Mouse (Mus musculus) heart, adult 18-20 months (tissue): ENCODE data around the gene Il22. TPM values are rescaled to one million over a fixed set of nuclear protein-coding genes. Genes with fewer than 3 reads are reported as not detected.
A peak's percentile ranks its signal among the peaks of the same experiment; 100 is the strongest.
"Not testable (repeated sequence)": the region's sequence is repeated elsewhere in the genome, so short reads cannot be mapped to it uniquely, and the experiment has no call there.

Source experiments
- DNase-seq, 2 experiments: peaks; one replicate each; pipeline ENCODE4 v3.0.0; 2021 to 2022; ENCODE audit warnings: mixed read lengths in 1 of 2
- long read RNA-seq, 2 experiments: library from polyadenylated mRNA; stranded (forward); transcript quantifications; one replicate each; pipeline ENCODE4 v2.0.0; 2021
- total RNA-seq, 2 experiments: library from RNA; stranded (reverse); gene quantifications; 2 replicates each; pipeline ENCODE4 v1.2.3; 2021

The Il22 gene
- not detected for total RNA-seq
- long read RNA-seq, experiment 1 = 0 reads
- long read RNA-seq, experiment 2 = 0 reads

- DNase-seq = no peak
Measured at GRCm38 (mm10) chr10:118204642-118205041, at the start of gene Il22. TSS of gene Il22 (plus strand) at chr10:118204942.

GRCm38 (mm10) chr10:118155932-118156331, 48.8 kb upstream of the Il22 start:
- peak in 1 of 2 experiments; percentile 45 for DNase-seq

- DNase-seq = no peak
Measured at GRCm38 (mm10) chr10:118161131-118161530, 43.6 kb upstream of the Il22 start.

- DNase-seq = no peak
Measured at GRCm38 (mm10) chr10:118169212-118169611, 35.5 kb upstream of the Il22 start.

GRCm38 (mm10) chr10:118172416-118172815, 32.3 kb upstream of the Il22 start:
- no peak for DNase-seq

GRCm38 (mm10) chr10:118172876-118173275, 31.9 kb upstream of the Il22 start:
- DNase-seq = no peak

GRCm38 (mm10) chr10:118175542-118175941, 29.2 kb upstream of the Il22 start:
- not testable (repeated sequence) for DNase-seq

- no peak for DNase-seq
Measured at GRCm38 (mm10) chr10:118178735-118179151, 26.0 kb upstream of the Il22 start.

- DNase-seq = no peak
Measured at GRCm38 (mm10) chr10:118179265-118179664, 25.5 kb upstream of the Il22 start.

GRCm38 (mm10) chr10:118195150-118195549, 9.6 kb upstream of the Il22 start:
- not testable (repeated sequence) for DNase-seq

GRCm38 (mm10) chr10:118215719-118216393, 11.1 kb downstream of the Il22 start:
- not testable (repeated sequence) for DNase-seq

GRCm38 (mm10) chr10:118227629-118228028, 22.9 kb downstream of the Il22 start:
- DNase-seq = not testable (repeated sequence)

- DNase-seq = not testable (repeated sequence)
Measured at GRCm38 (mm10) chr10:118232607-118233006, 27.9 kb downstream of the Il22 start.

- not testable (repeated sequence) for DNase-seq
Measured at GRCm38 (mm10) chr10:118240680-118241079, 35.9 kb downstream of the Il22 start, which contains the start of gene Gm32717. TSS of gene Gm32717 (minus strand) at chr10:118240780.

- peak in 1 of 2 experiments; percentile 0 for DNase-seq
Measured at GRCm38 (mm10) chr10:118249006-118249595, 44.4 kb downstream of the Il22 start.

GRCm38 (mm10) chr10:118250852-118251295, 46.1 kb downstream of the Il22 start:
- peak in 1 of 2 experiments; percentile 1 for DNase-seq

- DNase-seq = not testable (repeated sequence)
Measured at GRCm38 (mm10) chr10:118258388-118258787, 53.6 kb downstream of the Il22 start, which contains the start of gene Gm32802. TSS of gene Gm32802 (plus strand) at chr10:118258688.

Other genes with a start within 250 kb of the Il22 start
- gene Mdm1, start 63.1 kb upstream of the Il22 start, total RNA-seq = 1 to 10 TPM; 4.3 to 5.2 TPM
- under 1 TPM; 0.35 to 0.59 TPM for gene Gm32717, start 35.8 kb downstream of the Il22 start, total RNA-seq
- gene Gm32802, start 53.7 kb downstream of the Il22 start, total RNA-seq = under 1 TPM; 0.35 to 0.59 TPM
- gene Iltifb, start 90.1 kb downstream of the Il22 start, total RNA-seq = not detected
- not detected for gene Gm9040, start 122.0 kb downstream of the Il22 start, total RNA-seq
- not detected for gene Gm9044, start 127.5 kb downstream of the Il22 start, total RNA-seq
- gene Gm9045, start 132.9 kb downstream of the Il22 start, total RNA-seq = not detected
- not detected for gene Gm9046, start 138.3 kb downstream of the Il22 start, total RNA-seq
- not detected for gene Gm9048, start 143.7 kb downstream of the Il22 start, total RNA-seq
- not detected for gene Gm9049, start 149.2 kb downstream of the Il22 start, total RNA-seq
- gene Ifng, start 236.1 kb downstream of the Il22 start, total RNA-seq = not detected